Mouse (Mus musculus) C3H10T1/2 (cell line): ENCODE measurements around the gene Acsbg1. TPM values are rescaled to one million over a fixed set of nuclear protein-coding genes. Genes with fewer than 3 reads are reported as not detected.

Source experiments
- polyA plus RNA-seq, 2 experiments: library from polyadenylated mRNA; unstranded; fragments of >200 nt; fragmentation: generic; extraction: Trizol; gene quantifications; one replicate each; pipeline ENCODE4 v1.2.1; 2012; ENCODE audit warnings: missing spikeins in 2 of 2

The Acsbg1 gene
- polyA plus RNA-seq, result 10 to 100 TPM in 1 of 2 experiments, 1 to 10 TPM in 1; 2.5 to 10.2 TPM

DNA sequence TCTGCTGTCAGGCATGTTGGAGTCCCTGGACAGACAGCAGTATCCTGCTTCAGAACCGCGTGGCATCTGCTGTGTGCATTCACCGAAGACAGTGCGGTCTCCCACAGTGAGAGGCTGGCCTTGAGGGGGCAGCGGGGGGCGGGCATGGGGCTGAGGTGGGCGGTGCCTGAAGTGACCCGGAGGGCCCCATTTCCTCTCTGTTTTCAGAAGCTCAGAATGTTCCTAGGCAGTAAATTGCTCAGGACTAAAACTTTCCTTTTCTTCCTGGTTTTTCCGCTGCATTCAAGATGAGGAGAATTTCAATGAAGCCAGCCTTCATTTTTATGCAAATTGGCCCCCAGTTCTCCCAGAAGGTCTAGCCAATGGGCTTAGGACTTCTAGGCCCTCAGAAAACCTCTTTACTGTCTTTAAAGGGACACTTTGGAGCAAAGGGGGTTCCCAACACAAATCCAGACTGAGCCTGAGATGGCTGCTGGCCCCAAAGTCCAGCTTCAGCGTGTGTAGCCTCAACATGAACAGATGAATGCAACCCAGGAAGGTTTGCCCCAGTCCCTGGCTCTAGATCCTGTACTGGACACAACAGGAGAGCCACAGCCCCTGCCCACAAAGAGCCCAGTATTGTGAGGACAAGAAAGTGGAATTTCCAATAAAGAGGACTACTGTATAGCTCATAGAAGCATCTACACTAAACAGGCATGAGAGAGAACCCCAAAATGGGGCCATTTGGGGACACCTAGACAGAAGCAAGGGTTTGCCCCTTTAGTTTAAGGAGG, at the start of gene Acsbg1:
TSS of gene Acsbg1 (minus strand) at position 266 of the 773 bp plus-strand sequence.

DNA sequence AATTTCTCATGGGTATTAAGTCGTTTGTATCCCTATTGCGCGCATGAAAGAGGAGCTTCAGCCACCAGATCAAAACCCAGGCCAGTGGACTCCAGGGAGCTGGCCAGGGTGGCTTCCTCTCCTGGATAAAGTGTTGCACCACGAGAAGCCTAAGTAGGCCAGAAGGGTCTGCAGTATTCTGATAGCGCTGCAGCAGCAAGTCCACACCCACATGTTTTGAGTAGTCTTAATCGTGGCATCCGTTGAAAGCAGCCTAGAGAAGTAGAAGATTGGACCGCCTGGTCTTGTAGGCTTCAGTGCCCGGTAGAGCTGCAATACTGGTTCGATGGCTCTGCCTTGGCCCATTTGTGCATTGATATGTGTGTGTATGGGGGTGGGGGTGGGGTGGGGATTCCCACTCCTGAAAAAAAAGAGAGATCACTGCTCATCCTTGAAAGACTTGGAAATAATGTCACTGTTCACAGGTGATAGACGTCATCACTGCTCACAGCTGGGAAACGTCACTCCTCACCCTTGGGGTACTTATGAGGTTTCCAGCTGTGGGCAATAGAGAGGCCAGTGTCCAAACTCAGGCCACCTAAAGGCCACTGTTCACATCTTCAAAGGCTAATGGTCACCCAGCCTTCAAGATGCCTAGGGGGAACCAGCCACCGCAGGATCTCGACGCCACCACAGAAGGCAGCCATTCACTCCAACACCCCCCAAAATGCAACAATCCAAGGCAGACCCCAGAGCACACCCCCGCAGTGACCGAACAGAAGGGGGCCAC, 36.8 kb upstream of the Acsbg1 start, which contains the start of gene Dnaja4:
TSS of gene Dnaja4 (plus strand) at position 556 of the 769 bp plus-strand sequence.

DNA sequence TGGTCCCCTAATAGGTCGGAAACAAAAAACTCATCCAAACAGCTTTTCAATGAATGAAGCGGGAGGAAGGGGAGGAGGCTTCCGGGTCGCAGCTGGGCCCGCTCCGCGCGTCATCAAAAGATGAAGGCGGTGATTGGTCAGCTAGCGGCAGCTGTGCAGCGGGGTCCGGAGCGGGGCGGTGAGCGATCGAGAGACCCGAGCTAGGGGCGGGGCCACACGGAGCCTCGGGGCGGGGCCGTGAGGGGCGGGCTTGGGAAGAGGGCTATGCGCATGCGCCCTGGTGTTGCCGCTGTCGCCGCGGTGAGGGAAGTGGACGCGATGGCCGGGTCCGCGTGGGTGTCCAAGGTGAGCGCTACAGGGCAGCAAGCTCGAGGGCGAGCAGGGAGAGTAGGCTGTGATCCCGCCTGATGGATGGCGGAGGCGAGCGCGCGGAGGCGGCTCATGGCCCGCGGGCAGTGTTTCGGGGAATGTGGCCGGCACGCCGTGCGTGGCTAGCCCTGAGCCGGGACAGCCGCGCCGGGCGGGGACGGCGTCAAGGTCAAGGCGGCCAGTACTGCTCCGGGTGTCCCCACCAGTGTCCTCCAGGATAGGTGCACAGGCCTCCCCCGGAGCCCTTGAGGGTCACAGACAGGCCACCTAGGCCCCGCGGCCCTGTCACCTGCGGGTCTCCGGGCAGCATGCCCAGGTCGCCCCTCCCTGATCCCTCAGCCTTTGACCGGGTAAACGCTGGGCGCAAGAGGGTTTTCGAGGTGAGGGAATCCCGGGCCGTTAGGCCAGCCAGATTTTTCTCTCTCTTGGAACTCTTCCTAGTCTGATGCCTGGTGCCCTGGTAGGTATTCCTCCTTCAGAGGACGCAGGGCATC, 75.2 kb downstream of the Acsbg1 start, which contains the start of gene Idh3a:
TSS of gene Idh3a (plus strand) at position 136 of the 863 bp plus-strand sequence.

DNA sequence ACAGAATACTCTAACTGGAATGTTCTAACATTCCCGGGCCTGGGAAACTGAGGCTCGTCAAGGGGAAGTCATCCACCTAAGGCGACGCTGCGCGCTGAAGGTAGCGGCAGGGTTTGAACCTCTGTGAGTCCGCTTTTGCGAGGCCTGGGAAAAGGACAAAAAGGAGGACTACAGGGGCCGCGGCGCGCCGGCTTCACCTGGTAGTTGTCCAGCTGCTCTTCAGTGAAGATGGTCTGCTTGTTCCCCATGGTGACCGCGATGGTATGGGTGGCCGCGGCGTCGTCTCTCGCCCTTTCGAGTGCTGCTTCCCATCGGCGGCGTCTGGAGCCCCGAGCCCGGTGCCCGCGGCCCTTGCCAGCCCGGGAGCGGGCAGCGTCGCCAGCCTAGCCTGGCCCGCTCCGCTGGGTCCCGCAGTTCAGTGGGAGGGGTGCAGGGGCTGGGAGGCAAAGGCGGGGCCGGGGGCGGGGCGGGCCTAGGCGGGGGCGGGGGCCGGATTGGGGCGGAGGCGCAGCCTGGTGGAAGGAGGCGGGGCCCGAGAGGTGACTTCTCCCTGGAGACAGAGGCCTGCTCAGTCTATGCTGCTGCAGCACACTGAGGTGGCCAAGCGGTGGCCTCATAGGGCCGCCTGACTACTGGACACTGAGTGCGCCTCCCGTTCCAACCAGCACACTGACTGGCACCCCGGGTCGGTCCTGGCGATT, 101.7 kb downstream of the Acsbg1 start, which contains the start of gene Cib2:
TSS of gene Cib2 (minus strand) at position 448 of the 701 bp plus-strand sequence.

Other genes starting within 250 kb of the Acsbg1 start
- under 1 TPM; 0.04 to 0.33 TPM for gene Dmxl2, start 160.2 kb downstream of the Acsbg1 start, polyA plus RNA-seq
- gene Sh2d7, start 122.9 kb downstream of the Acsbg1 start, polyA plus RNA-seq, result under 1 TPM in 1 of 2 experiments, not detected in 1; 0.08 TPM
- gene Cib2, start 101.7 kb downstream of the Acsbg1 start, polyA plus RNA-seq, result 1 to 10 TPM in 1 of 2 experiments, under 1 TPM in 1; 0.12 to 2.0 TPM
- gene Idh3a, start 75.5 kb downstream of the Acsbg1 start, polyA plus RNA-seq, result 10 to 100 TPM in 1 of 2 experiments, 1 to 10 TPM in 1; 7.3 to 24.2 TPM
- gene Dnaja4, start 37.0 kb upstream of the Acsbg1 start, polyA plus RNA-seq, result 1 to 10 TPM in 1 of 2 experiments, under 1 TPM in 1; 0.54 to 6.9 TPM
- 100 to 1,000 TPM in 1 of 2 experiments, 10 to 100 TPM in 1; 10.3 to 164 TPM for gene Wdr61, start 72.6 kb upstream of the Acsbg1 start, polyA plus RNA-seq
- gene Crabp1, start 102.9 kb upstream of the Acsbg1 start, polyA plus RNA-seq, result 1 to 10 TPM in 1 of 2 experiments, under 1 TPM in 1; 0.08 to 4.6 TPM
- 10 to 100 TPM in 1 of 2 experiments, under 1 TPM in 1; 0.54 to 11.0 TPM for gene Ireb2, start 201.9 kb upstream of the Acsbg1 start, polyA plus RNA-seq